Mouse (Mus musculus) megakaryocyte, adult 5-6 weeks (primary cell): ENCODE measurements around the gene Rpgrip1. TPM values are rescaled to one million over a fixed set of nuclear protein-coding genes. Genes with fewer than 3 reads are reported as not detected.

Experiments used
- ATAC-seq: 2 replicates; pipeline ENCODE4 v1.8.0; 2016; ENCODE audit warnings: mild to moderate bottlenecking, inconsistent platforms; ENCODE audit not compliant: poor library complexity, severe bottlenecking
- total RNA-seq, 2 experiments: library from RNA; stranded (forward) in 1 of 2; stranded (reverse) in 1 of 2; fragments of 153-499, 151-499 nt in 1 of 2; fragments of 221-1000, 200-1000 nt in 1 of 2; gene quantifications; 2 replicates each; pipeline versions ENCODE4 v1.2.3 to v1.2.4; 2015 to 2017

Rpgrip1 gene
- total RNA-seq, 2 experiments from 2014 or later: 2.7 to 2.9 TPM

DNA sequence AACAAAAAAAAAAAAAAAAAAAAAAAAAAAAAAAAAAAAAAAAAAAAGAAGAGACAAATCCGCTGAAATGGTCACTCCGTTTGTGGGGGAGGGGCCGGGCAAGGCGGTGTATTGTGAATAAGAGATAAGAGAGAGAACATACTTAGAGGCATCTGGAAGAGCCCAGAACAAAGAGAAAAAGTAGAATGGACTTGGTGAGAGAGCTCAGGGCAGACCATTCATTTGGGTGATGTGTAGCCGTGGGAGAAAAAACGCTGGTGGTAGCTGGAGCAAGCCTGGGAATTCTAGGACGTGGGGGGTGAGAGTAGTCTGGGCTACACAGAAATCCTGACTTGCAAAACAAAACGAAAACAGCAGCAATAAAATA is 7.9 kb downstream of the Rpgrip1 start:
- ATAC-seq: no peak

DNA sequence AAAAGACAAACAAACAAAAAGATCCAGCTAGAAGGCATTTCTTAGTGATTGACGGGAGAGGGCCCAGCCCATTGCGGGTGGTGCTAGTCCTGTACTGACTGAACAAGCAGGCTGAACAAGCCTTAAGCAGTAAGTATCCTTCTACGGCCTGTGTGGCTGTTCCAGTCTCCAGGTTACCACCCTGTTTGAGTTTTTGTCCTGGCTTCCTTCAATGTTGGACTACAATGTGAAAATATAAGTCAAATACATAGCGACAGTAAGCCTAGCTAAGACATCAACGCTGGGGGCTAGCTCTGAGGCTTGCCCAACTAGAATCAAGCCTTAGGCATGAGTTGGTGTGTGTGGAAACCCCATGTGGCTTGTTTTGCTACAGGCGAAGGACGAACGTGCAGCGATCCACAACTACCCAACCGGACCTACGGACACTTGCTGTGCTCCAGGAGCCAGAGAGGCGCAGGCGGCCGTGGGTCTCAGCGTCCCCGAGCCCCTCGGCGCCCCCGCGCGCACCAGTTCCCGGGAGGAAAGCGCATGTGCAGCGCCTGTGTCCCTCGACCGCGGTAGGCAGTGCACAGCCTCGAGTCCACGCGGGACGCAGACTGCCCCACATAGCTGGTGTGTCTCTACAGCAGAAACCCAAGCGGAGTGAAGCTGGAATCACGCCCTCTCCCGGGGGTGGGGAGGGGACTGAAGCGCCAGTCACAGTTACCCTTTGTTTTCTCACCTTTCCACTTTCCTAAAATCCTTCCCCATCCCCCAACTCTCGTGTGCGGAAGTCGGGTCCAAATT is 8.5 kb downstream of the Rpgrip1 start:
- ATAC-seq: peak; percentile 70

DNA sequence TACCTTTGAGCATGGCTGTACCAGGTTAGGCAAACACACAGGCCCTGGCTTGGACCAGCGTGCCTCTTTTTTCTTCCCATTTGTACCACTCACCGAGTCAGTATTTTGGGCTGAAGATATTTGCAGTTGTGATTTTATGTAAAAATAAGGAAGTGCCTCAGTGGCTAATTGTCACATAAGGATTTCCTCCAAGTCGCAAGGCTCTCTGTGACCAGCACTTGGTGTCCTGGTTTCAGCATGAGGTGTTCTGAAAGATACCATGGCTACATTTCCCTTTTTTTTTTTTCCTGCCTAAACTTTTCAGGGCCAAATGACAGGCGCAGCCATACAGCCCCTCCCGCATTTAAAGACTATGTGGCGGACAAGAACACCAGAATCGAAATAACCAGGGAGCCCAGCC is 9.7 kb downstream of the Rpgrip1 start:
- ATAC-seq: peak; percentile 59

DNA sequence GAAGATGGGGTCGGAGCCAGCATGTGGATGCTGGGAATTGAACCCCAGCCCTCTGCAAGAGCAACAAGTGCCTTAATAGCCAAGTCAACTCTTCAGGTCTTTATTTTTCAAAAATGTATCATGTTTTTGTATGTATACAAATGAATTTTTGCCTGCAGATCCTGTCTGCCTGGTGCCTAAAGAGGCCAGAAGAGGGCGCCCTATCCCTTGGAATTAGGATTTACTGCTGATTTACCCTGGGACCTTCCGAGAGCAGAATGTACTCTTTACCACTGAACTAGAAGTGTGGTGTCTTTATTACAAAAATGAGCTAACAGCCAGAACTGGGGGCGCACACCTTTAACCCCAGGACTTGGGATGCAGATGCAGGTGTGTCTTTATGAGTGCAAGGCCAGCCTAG is 13.4 kb downstream of the Rpgrip1 start:
- peak; percentile 62 for ATAC-seq

DNA sequence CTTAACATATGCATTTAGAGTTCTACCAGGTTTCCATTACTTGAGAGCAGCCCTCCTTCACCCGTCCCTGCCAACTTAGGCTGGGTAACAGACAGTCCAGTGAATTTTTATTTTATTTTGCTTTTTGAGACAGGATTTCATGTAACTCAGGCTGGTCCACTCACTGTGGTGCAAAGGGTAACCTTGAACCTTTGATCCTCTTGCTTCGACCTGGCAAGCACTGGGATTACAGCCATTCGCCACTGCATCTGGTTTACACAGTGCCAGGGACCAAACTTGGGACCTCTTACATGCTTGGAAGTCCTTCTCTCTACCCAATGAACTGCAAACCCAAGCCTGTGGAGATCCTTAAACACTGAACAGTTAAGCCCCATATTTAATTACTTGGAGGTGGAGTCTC is 14.1 kb downstream of the Rpgrip1 start:
- ATAC-seq: no peak

DNA sequence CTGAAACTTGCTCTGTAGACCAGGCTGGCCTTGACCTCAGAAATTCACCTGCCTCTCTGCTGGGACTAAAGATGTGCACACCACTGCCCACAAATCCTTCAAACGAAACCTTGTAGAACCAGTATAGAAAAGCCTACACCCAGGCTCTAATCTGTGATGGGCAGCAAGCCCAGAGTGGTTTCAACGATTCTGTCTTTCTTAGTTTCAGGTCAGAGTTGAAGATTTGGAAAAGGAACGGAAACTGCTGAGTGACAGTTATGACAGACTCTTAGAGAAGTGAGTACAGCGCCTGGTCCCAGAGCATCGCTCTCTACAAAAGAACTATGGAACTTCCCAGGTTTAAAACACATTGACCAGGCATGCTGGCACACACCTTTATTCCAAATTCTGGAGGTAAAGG is 23.1 kb downstream of the Rpgrip1 start:
- ATAC-seq: peak; percentile 92

DNA sequence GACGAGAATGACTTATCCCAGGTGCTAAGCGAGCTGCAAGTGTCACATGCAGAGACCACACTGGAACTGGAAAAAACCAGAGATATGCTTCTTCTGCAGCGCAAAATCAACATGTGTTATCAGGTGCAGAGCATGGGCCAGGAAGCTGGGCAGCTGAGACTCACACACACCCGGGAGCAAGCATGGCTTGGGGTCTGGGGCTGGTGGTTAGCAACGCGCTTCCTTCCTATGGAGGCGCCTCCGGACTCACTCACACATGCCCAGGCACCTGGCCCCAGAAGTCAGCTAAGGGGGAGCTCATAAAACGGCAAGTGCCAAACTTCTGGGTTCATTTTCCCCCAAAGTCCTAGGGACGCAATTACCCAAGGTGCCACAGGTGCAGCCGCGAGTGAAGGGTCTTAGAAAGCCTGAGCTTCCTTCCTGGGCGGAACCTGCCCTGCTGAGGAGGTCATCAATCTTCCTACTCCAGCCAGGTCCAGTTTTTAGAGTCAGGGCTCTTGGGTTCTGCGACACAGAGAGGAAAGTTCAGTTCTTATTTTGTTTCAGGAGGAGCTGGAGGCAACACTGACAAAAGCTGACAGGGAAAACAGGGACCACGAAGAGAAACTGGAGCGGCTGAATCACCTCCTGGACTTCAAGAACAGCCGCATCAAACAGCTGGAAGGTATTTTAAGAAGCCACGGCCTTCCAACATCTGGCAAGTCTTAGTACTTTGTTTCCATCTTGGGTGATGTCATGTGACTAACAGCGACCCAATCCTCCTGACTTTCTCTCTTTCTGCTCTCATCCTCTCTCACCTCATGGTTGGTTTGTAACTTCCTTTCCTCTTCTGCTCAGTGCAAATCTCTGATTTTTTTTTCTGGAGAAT is 30.3 kb downstream of the Rpgrip1 start:
- ATAC-seq: peak; percentile 59

DNA sequence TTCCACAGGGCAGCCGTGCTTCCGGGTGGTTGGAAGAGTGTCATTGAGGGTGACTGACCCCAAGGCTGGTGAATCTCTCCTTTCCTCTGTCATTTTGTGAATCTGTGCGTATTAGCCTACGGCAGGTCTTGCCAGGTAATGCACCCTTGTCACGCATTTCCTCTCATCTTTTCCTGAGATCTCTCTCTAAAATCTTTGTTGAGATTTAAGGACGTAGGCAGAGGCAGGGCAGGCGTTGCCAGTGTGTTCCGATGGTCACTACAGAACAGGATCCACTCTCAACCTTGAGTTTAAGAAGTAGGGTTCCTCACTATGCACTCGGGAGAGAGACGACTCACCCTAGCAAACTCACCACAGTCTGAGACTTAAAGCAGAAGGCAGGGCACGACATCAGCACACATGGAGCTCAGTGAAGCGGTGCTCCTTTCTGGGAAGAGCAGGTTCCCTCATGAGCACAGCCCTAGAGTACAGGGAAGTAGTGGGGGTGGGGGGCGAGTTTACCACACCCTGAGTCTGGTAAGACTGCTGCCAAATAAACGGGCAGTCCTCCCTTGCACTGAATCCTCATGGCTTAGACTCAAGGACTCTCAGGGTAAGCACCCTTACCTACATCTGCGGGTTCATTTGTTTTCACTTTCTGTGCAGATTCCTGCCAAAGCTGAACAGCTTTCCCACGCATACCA is 31.1 kb downstream of the Rpgrip1 start:
- ATAC-seq: peak; percentile 55

DNA sequence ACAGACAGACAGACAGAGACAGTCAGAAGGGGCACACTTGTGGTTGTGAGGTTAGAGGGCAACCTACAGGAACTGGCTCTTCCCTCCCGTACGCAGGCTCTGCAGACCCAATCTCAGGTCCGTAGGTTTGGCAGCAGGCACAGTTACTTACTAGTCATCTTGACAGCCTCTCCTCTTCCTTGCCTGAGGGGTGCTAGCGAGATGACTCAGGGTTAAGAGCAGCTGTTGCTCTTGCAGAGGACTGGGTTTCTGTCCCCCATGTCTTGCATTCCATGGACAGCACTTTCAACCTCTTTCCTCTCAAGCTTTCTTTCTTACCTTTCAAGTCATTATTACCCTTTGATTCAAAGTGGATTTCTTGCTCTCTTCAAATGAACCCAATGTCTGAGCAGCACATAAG is 33.7 kb downstream of the Rpgrip1 start:
- no peak for ATAC-seq

DNA sequence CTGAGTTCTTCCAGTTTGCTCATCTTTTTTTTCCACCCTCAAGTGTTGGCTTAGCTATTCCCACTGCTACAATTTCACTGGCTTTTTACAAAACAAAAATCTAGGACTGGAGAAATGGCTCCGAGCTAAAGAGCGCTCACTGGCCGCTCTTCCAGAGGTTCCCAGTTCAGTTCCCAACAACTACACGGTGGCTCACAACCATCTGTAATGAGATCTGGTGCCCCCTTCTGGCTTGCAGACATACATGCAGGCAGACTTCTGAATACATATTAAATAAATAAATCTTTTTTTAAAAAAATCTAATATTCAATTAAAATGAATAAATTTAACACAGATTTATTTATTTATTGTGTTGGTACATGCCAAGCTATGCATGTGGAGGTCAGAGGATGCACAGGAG is 36.0 kb downstream of the Rpgrip1 start:
- no peak for ATAC-seq

DNA sequence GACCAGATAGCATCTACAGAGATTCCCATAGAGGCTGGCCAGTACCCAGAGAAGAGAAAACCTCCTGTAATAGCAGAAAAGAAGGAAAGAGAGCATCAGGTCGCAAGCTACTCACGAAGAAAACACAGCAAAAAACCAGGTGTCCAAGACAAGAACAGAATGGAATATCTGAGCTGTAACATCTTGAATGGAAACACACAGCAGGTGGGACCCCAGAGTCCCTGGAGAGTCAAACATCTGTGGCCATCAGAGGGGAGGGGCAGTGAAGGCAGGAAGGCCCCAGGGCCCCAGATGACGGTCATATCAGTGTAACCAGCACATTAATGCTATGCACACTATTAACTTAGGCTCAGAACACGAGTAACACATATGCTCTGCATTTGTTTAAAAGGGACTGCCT is 39.4 kb downstream of the Rpgrip1 start:
- ATAC-seq: no peak

DNA sequence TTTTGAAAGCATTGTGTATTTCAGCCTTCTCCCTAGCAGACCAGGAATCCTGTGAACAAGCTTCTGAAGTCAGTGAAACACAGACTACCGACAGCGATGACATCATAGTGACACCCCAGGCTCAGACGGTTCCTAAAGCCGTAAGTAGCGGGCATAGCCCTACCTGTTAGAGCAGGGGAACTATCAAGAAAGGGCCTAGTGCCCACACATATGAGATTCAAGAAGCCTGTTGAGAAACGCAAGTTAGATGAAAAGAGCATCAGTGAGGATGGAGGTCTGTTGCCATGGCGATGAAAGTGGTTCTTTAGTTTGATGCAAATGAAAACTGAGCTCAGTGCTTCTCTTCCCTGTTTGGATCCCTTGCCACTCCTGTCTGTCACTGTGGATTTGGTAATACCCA is 41.7 kb downstream of the Rpgrip1 start:
- no peak for ATAC-seq

DNA sequence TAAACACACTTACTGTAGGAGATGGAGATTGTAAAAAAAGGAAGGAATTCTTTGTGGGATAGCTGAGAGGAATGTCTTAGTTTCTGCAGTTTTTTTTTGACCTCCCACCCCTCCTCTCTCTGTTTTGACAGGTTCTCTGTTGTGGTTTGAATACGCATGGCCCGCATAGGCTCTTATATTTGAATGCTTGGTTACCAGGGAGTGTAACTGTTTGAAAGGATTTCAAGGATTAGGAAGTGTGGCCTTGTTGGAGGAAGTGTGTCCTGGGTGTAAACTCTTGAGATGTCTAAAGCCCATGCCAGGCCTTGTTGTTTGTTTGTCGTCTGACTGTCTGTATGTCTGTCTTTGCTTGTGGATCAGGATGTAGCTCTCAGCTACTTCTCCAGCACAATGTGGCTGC is 42.1 kb downstream of the Rpgrip1 start:
- no peak for ATAC-seq

DNA sequence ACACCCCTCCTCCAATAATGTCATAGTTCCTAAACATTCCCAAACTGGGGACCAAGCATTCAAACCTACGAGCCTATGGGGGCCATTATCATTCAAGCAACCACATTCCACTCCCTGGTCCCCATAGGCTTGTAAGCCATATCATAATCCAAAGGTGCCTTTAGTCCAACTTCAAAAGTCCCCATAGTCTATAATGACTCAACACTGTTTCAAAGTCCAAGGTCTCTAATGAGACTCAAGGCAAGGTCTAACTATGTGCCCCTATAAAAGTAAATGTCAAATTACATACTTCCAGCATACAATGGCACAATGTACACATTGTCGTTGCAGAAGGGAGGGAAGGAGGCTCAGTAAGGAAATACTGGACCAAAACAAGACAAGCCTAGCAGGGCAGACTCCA is 44.5 kb downstream of the Rpgrip1 start:
- ATAC-seq: no peak

DNA sequence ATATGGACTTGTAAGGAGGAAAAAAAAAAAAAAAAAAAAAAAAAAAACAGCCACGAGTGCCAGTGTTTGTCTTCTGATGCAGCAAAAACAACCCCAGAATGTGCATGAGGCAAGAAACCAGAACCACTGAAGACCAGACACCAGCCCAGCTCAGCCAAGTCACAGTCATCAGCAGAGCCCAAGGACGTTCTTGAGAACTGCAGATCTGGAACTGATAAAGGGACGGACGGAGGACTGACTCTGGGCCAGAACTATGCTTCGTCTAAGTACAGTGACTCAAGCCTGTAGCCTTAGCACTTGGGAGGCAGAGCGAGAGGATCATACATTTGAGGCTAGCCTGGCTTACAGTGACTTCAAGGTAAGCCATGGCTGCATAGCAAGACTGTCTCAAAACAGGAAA is 50.4 kb downstream of the Rpgrip1 start:
- no peak for ATAC-seq

DNA sequence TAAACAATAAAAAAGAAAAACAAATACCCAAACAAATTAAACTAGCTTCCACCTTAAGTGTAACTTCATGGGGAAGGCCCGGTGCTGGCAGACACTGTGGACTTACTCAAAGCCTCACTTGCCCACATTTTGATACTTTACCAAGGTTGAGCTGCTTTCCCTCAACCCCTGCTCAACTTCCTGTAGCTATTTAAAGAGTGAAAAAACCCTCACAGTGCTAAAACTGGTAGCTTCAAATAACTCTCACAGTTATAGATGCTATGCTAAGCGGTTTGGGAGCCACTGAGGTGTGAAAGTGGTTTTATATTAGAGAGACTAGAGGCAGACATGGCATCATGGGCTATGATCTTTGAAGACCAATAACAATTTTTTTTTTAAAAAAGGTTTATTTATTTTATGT is 56.1 kb downstream of the Rpgrip1 start:
- ATAC-seq: peak; percentile 18; the same call in 1 of the 2 replicates

DNA sequence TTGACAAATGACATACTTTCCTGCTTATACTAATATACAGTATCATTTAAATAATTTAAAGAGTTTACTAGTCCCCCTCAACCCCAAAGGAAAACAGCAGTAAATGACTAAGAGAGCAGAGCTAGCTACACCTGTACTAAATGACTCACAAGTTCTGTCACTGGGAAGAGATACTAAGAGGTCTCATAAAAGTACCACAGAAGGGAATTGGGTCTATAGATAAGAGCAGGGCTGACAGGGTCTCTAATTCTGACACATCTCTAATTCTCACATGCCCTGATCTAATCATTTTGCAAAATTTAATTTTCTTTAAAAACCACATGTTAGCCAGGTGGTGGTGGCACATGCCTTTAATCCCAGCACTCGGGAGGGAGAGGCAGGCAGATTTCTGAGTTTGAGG is 78.3 kb downstream of the Rpgrip1 start:
- ATAC-seq: no peak

DNA sequence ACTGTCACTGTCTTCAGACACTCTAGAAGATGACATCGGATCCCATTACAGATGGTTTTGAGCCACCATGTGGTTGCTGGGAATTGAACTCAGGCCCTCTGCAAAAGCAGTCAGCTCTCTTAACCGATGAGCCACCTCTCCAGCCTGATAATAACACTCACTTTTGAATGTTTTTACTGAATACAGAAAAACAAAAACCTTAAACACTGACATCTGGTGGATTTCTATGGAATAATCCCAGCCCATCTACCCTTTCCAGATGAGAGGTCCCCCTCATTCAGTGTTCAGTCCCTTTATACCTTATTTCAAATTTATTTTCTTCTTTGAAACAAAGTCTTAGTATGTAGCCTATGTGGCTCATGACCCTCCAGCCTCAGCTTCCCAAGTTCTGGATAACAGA is 79.0 kb downstream of the Rpgrip1 start:
- ATAC-seq: no peak

DNA sequence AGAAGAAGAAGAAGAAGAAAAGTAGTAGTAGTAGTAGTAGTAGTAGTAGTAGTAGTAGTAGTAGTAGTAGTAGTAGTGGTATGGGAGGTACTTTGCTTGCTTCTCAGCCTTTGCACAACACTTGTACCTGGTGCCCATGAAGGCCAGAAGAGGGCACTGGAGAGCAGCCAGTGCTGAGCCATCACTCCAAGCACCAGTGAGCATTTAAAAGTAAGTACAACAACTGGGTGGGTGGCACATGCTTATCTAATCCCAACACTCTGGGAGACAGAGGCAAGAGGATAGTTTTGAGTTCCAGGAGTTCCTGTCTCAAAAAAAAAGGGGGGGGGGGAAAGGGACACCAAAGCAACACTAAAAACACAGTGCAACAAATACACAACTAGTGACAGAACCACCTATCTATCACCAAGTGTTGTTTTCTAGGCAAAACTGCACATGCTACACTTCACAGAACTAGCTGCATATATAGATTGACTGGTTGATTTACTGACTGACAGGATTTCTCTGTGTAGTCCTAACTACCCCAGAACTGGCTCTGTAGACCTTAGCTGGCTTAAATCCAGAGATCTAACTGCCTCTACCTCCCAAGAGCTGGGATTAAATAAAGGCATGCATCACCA is 80.3 kb downstream of the Rpgrip1 start:
- peak; percentile 86 for ATAC-seq

DNA sequence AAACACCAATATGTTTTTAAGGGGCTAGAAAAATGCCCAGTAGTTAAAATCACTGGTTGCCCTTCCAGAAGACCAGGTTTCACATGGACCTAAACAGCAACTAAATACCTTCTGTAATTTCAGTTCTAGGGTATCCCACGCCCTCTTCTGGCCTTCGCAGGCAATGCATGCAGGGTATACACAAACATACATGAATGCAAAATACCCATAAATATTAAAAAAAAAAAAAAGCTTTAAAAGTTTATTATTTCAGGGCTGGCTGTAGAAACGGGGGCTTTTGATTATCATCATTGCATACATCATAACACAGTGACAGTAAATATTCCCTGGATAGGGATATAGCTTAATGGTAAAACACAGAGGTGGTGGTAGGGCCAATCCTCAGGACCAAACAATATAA is 85.2 kb downstream of the Rpgrip1 start:
- ATAC-seq: 0 out of 2 replicates have a peak, but pooled peaks have one; percentile 31
